Mouse (Mus musculus): ENCODE results near the gene Gstm7.

DNA sequence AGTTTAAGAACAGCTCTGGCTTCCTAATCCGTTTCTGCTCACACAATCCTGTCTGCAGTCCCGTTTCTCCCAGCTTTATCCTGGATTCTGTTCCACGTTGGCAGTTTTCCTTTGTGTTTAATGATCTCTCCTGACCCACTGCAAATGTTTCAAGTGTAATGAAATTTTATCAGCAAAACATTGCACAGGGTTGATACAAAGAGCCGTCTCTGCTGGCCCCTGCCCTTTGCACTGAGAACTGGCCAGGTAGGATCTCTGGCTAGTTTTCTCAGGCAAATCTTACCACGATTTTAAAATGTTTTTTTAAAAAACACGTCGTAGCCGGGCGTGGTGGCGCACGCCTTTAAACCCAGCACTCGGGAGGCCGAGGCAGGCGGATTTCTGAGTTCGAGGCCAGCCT, 14.9 kb downstream of the Gstm7 start:
- no peak for TF ChIP-seq GATA1 (IDR thresholded peaks at IDR 0.05; ENCODE audit: borderline replicate concordance, low read length)
- no peak for TF ChIP-seq CTCF (IDR thresholded peaks at IDR 0.05; ENCODE audit: low read depth, low read length)
